Mouse (Mus musculus) spleen, adult 2 months (tissue): Measurements from ENCODE around the gene Abcc6. TPM values are rescaled to one million over a fixed set of nuclear protein-coding genes. Genes with fewer than 3 reads are reported as not detected.
"Not testable (repeated sequence)": the region's sequence is repeated elsewhere in the genome, so short reads cannot be mapped to it uniquely, and the experiment has no call there.

ENCODE experiments used
- DNase-seq, 2 experiments: peaks; one replicate each; pipeline versions ENCODE4 v3.0.0 to v3.0.0-alpha.2; 2012 to 2021; ENCODE audit warnings: low spot score in 2 of 2, low read depth in 1 of 2
- H3K27ac ChIP-seq: fragments of 200-500 bp; 2 replicates; pipeline ENCODE4 v1.5.1; 2012; ENCODE audit warnings: low read length, inconsistent platforms; ENCODE audit not compliant: insufficient read depth
- H3K27me3 ChIP-seq: fragments of 200-500 bp; 2 replicates; pipeline ENCODE4 v1.6.1; 2012; ENCODE audit warnings: mild to moderate bottlenecking, moderate library complexity, low read length, inconsistent platforms; ENCODE audit not compliant: control insufficient read depth, insufficient read depth
- H3K36me3 ChIP-seq: fragments of 200-500 bp; 2 replicates; pipeline ENCODE4 v1.6.1; 2012; ENCODE audit warnings: mild to moderate bottlenecking, low read length, inconsistent platforms; ENCODE audit not compliant: control insufficient read depth, insufficient read depth
- H3K4me1 ChIP-seq: fragments of 200-500 bp; 2 replicates; pipeline ENCODE4 v1.6.1; 2011; ENCODE audit warnings: inconsistent platforms; ENCODE audit not compliant: control insufficient read depth, insufficient read depth, insufficient read length
- H3K4me3 ChIP-seq: fragments of 200-500 bp; 2 replicates; pipeline ENCODE4 v1.5.1; 2011; ENCODE audit warnings: mild to moderate bottlenecking, inconsistent platforms; ENCODE audit not compliant: insufficient read depth, insufficient read length; ENCODE audit errors: extremely low read depth
- CTCF ChIP-seq: fragments of 200-500 bp; IDR thresholded peaks from 2 replicates; pipeline ENCODE4 v1.5.1; 2011; ENCODE audit warnings: mild to moderate bottlenecking, inconsistent platforms; ENCODE audit not compliant: insufficient read depth, insufficient read length, insufficient replicate concordance; ENCODE audit errors: extremely low read depth
- POLR2A ChIP-seq: fragments of 200-500 bp; IDR thresholded peaks from 2 replicates; pipeline ENCODE4 v1.6.1; 2011; ENCODE audit warnings: low read depth, low read length, inconsistent platforms
- WGBS: fragments of 180-500 bp; shearing (Covaris S2); methylation state at CpG from one replicate; pipeline ENCODE4 v1.1.7; 2018; 5-methylcytosine and 5-hydroxymethylcytosine counted together
- polyA plus RNA-seq: library from polyadenylated mRNA; depleted of rRNA; stranded (reverse); fragments of >200 nt; gene quantifications from 2 replicates; pipeline ENCODE4 v1.2.3, GENCODE M21; 2012

Abcc6 gene
- polyA plus RNA-seq, 1 experiment: 0.08 TPM

DNA sequence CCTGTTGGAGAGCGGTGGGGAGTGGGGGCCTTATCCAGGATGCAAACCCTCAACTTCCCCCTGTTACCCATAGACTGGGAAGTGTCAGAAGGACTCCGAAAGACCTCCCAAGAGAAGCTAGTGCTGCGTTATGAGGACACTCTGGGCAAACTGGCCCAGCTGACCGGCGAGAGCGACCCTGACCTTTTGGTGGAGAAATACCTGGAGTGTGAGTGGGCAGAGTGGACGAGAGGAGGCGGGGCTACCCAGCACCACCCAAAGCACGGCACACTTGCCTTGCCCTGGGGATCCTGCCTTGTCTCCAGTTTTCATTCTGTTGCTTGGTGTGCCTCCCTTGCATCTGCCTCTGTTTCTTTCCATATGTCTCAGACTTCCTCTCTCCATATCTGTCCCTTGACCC, 88.1 kb downstream of the Abcc6 start:
- Histone ChIP-seq H3K36me3 (no peaks in the 10 kb centered on the region), H3K4me1 (no peaks in the 10 kb centered on the region), H3K4me3 (no peak overlapping the region), H3K27ac (no peak overlapping the region), H3K27me3 (no peaks in the 10 kb centered on the region)
- DNase-seq: no peak
- 90% methylated on average over 9 of the region's 9 CpGs for WGBS
- TF ChIP-seq CTCF (no peak), POLR2A (no peak)

DNA sequence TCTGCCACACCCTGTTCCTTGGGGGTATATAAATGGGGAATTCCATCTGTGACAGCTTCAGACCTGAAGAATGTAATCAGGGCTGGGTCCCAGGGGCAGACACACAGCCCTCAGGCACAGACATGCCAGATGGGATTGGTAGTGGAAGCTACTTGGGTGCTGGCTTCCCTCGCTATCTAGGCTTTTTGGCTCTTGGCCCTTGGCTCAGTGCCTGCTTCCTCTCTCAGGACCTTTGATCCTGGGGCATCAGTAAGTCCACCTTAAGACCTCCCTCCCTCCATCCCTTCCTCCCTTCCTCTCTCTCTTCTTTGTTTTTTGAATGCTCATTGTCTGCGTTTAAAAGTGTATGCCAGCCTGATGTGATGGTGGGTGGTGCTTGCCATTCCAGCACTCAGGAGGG, 90.3 kb downstream of the Abcc6 start:
- H3K27me3 ChIP-seq: no peaks in the 10 kb centered on the region
- no peak overlapping the region for H3K4me3 ChIP-seq
- no peaks in the 10 kb centered on the region for H3K4me1 ChIP-seq
- H3K36me3 ChIP-seq: no peaks in the 10 kb centered on the region
- DNase-seq: no peak
- 63% methylated on average over 2 of the region's 2 CpGs for WGBS
- H3K27ac ChIP-seq: no peak overlapping the region
- TF ChIP-seq POLR2A (no peak), CTCF (no peak)

DNA sequence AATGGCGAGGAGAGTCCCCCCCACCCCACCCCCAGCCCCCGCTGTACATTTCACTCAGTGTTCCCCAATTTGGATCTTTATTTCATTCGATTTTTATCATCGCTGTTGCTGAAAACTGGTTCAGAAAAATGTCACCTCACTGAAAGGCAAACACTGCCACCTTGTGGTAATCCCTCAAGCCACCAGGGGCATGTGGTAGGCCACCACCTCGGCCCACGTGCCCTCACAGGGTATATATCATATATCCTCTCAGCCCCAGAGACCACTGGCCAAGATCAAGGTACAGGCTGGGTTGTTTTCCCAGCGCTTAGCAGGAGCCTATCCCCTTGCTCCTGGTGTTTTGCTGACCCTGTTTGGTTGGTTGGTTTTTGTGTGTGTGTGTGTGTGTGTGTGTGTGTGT, 95.0 kb downstream of the Abcc6 start:
- Histone ChIP-seq H3K4me3 (no peak overlapping the region), H3K36me3 (no peaks in the 10 kb centered on the region), H3K27ac (no peak overlapping the region), H3K4me1 (no peaks in the 10 kb centered on the region), H3K27me3 (no peaks in the 10 kb centered on the region)
- peak; percentile 59 to 71 for DNase-seq
- TF ChIP-seq POLR2A (no peak), CTCF (peak; percentile 77; the same call in 1 of the 2 replicates)
- 11% methylated on average over 7 of the region's 7 CpGs for WGBS

DNA sequence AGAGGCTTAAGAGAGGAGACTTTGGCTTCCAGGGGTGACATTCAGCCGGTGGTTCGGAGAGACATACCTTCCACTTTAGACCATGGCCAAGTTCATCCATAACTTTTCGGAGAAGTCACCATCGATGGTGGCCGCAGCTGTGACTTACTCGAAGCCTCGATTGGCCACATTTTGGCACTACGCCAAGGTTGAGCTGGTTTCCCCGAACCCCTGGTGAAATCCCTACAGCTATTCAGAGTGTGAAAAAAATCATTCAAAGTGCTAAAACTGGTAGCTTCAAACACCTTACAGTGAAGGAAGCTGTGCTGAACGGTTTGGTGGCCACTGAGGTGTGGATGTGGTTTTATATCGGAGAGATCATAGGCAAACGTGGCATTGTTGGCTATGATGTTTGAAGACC, 96.3 kb downstream of the Abcc6 start:
- 67% methylated on average over 12 of the region's 12 CpGs for WGBS
- H3K27me3 ChIP-seq, H3K4me3 ChIP-seq, H3K36me3 ChIP-seq, H3K27ac ChIP-seq, DNase-seq, H3K4me1 ChIP-seq: not testable (repeated sequence)

DNA sequence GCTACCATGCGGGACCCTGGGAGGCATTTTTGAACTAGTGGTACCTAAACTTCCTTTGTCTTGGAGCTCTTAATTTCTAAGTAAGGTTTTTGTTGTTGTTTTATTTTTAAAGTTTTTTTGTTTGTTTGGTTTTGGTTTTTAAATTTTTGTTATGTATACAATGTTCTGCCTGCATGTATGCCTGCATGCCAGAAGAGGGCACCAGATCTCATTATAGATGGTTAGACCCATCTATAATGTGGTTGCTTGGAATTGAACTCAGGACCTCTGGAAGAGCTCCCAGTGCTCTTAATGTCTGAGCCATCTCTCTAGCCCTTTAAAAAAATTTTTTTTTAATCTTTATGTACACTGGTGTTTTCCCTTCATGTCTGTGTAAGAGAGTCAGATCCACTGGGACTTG, 100.4 kb downstream of the Abcc6 start:
- WGBS: 91% methylated on average over 1 of the region's 1 CpGs
- TF ChIP-seq CTCF (no peak), POLR2A (no peak)
- H3K27ac ChIP-seq: no peak overlapping the region
- H3K36me3 ChIP-seq: no peaks in the 10 kb centered on the region
- H3K27me3 ChIP-seq: no peaks in the 10 kb centered on the region
- no peak overlapping the region for H3K4me3 ChIP-seq
- DNase-seq: no peak
- no peaks in the 10 kb centered on the region for H3K4me1 ChIP-seq

DNA sequence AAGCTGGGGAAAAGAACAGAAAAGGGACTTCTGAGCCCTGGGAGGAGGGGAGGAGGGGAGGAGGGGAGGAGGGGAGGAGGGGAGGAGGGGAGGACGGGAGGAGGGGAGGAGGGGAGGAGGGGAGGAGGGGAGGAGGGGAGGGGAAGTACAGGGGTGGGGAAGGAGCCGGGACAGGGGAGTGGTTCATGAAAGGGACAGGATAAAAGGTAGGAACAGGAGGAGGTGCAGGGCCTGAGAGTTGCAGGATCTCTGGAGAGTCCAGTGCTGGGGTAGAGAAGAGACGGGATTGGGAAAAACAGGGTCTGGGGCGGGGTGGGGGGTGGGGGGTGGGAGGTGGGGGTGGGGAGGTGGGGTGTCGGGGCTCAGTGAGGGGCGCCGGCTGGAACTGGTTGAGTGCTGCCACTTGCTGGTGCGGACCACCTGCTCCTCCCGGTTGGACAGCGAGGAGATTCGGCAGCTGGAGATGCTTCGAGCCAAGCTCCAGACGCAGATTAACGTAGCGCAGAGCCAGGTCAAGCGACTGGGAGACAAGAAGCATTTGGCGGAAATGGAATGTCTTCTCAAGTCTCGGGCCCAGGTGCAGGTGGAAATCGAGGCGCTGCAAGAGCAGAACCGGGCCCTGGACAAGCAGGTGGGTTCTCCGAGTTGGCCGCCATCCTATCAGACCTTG, 101.3 kb downstream of the Abcc6 start:
- no peaks in the 10 kb centered on the region for H3K27me3 ChIP-seq
- 86% methylated on average over 18 of the region's 23 CpGs for WGBS
- no peak overlapping the region for H3K27ac ChIP-seq
- H3K36me3 ChIP-seq: no peaks in the 10 kb centered on the region
- no peak overlapping the region for H3K4me3 ChIP-seq
- TF ChIP-seq CTCF (no peak), POLR2A (no peak)
- DNase-seq: no peak
- peaks cover 3% of the 10 kb centered on the region; the same call in 1 of the 2 replicates for H3K4me1 ChIP-seq

DNA sequence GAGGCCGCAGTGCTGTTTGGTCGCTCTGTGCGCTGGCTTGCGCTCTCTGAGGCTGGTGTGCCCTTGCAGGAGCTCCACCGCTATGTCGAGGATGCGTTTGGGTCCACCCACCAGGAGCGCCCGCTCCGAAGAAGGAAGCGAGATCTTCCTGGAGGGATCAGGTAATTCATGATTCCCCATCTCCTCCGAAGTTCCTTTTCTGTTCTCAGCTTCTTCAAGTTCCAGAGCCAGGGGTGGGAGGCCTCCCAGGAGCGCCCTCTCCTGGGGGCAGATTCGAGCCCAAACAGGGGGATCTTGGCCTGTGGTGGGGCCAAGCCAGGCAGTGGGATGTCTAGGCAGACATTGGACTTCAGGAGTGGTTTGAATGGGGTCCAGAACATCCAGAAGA, 105.7 kb downstream of the Abcc6 start:
- peak overlapping the region; percentile 50; the same call in 1 of the 2 replicates for H3K4me3 ChIP-seq
- H3K27ac ChIP-seq: peak overlapping the region; percentile 98
- peak in 1 of 2 experiments; percentile 59 for DNase-seq
- TF ChIP-seq CTCF (peak; percentile 28; the same call in 1 of the 2 replicates), POLR2A (no peak)
- H3K36me3 ChIP-seq: no peaks in the 10 kb centered on the region
- H3K27me3 ChIP-seq: no peaks in the 10 kb centered on the region
- WGBS: 20% methylated on average over 14 of the region's 14 CpGs
- peaks cover 23% of the 10 kb centered on the region for H3K4me1 ChIP-seq
